Mouse (Mus musculus) lung, adult 2 months (tissue): Measurements from ENCODE around the gene Snapc2.

Experiments used
- CTCF ChIP-seq: fragments of 200-500 bp; IDR thresholded peaks from 2 replicates; pipeline ENCODE4 v1.5.1; 2011; ENCODE audit warnings: mild to moderate bottlenecking, low read length, control low read depth; ENCODE audit not compliant: insufficient read depth
- POLR2A ChIP-seq: fragments of 200-500 bp; IDR thresholded peaks from 2 replicates; pipeline ENCODE4 v1.6.1; 2011; ENCODE audit warnings: low read depth, mild to moderate bottlenecking, control low read depth, low read length, borderline replicate concordance; ENCODE audit errors: extremely low read depth

GRCm38 (mm10) chr8:4245061-4245460, 7.8 kb upstream of the Snapc2 start:
- TF ChIP-seq CTCF = no peak
- no peak for TF ChIP-seq POLR2A
